Mouse (Mus musculus) CD8-positive naive resting alpha-beta T cell, adult 2 months (primary cell): ENCODE results near the gene Tacr1.

ENCODE experiments used
- DNase-seq, 2 experiments: peaks; one replicate each; pipeline ENCODE4 v3.0.0; 2022; ENCODE audit warnings: low read depth in 2 of 2, low spot score in 2 of 2

Gene Tacr1

GRCm38 (mm10) chr6:82525107-82525867, 123.2 kb downstream of the Tacr1 start:
- DNase-seq: no peak

- no peak for DNase-seq
Measured at GRCm38 (mm10) chr6:82528631-82529030, 126.5 kb downstream of the Tacr1 start.

GRCm38 (mm10) chr6:82536641-82537040, 134.5 kb downstream of the Tacr1 start:
- no peak for DNase-seq

- no peak for DNase-seq
Measured at GRCm38 (mm10) chr6:82549270-82549669, 147.1 kb downstream of the Tacr1 start.

- DNase-seq: no peak
Measured at GRCm38 (mm10) chr6:82575445-82575844, 173.3 kb downstream of the Tacr1 start.

- no peak for DNase-seq
Measured at GRCm38 (mm10) chr6:82585396-82585795, 183.3 kb downstream of the Tacr1 start.

GRCm38 (mm10) chr6:82589387-82589786, 187.3 kb downstream of the Tacr1 start:
- no peak for DNase-seq

GRCm38 (mm10) chr6:82595461-82596090, 193.4 kb downstream of the Tacr1 start:
- no peak for DNase-seq

GRCm38 (mm10) chr6:82603228-82603627, 201.1 kb downstream of the Tacr1 start:
- no peak for DNase-seq

- no peak for DNase-seq
Measured at GRCm38 (mm10) chr6:82603665-82604064, 201.5 kb downstream of the Tacr1 start.

GRCm38 (mm10) chr6:82604791-82605190, 202.7 kb downstream of the Tacr1 start:
- no peak for DNase-seq

GRCm38 (mm10) chr6:82608756-82609155, 206.6 kb downstream of the Tacr1 start:
- DNase-seq: no peak

GRCm38 (mm10) chr6:82609339-82609926, 207.3 kb downstream of the Tacr1 start:
- DNase-seq: no peak
